ENCODE assay signal across 12 mouse cellular contexts in the genomic region with DNA sequence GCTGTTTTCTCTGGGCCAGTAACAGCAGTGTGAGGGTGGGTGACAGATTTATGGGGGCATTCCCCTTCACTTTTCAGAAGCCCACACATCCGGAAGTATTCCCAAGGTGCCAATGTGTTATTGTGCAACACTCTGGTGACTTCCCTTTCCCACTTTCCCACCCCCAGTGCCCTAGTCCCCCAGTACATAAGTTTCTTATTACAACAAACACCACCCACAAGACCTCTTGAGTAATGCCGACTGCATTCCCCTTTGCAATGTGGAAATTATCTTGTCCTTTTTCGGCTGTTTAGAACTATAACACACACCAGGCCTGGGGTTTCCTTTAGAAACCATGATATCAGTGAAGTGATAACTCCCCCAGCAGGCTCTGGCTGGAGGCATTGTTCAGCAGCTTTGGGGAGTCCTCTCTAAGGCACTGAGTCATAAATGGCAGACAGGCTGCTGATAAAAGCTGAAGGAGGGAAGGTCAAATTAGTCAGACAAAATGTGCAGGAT.
DNase-seq lines count a peak whose midpoint lies in the region; ATAC-seq lines count a peak whose summit lies in the region.
"Had no signal": no experiment of that assay in that cellular context is flagged by ENCODE, and none has a peak within 500 bp of the region (broad histone marks: within the 10 kb centered on the region; RNA-seq: fewer than 3 reads in every experiment).

No protein-coding gene starts in this region.

- H3K9ac ChIP-seq in lung, embryonic 16.5 days (ENCODE audit: low read length): no peak overlapping the region
- H3K9ac ChIP-seq: forebrain, postnatal 0 days; liver, embryonic 12.5 days had no signal

- no peaks in the 10 kb centered on the region for H3K27me3 ChIP-seq in lung, embryonic 16.5 days (ENCODE audit: control insufficient read depth, insufficient read depth, low read depth, low read length)
- H3K27me3 ChIP-seq: liver, embryonic 12.5 days had no signal

- peak; percentile 72 for ATAC-seq in lung, embryonic 16.5 days (ENCODE audit: low read depth)
- ATAC-seq: forebrain, postnatal 0 days; liver, embryonic 12.5 days had no signal

- no peaks in the 10 kb centered on the region for H3K4me1 ChIP-seq in lung, embryonic 16.5 days (replicated peaks; ENCODE audit: control insufficient read depth, insufficient read depth, low read length)

- H3K27ac ChIP-seq in lung, embryonic 16.5 days (ENCODE audit: low read length): no peak overlapping the region; the same call in 1 of the 2 replicates
- H3K27ac ChIP-seq: liver, embryonic 12.5 days had no signal

- WGBS in lung, embryonic 16.5 days: 17% methylated on average over 3 of the region's 3 CpGs

- DNase-seq in lung, postnatal 4 days: no peak
- DNase-seq in adrenal gland, postnatal 14 days: peak; percentile 30
- peak; percentile 58 for DNase-seq in forelimb bud, embryonic 11.5 days (ENCODE audit: low read depth, low spot score)
- peak; percentile 3 for DNase-seq in ovary, postnatal 10 days (ENCODE audit: low spot score)
- DNase-seq in left cerebral cortex, postnatal 36 days (ENCODE audit: low spot score in 2 of 2): no peak
- DNase-seq in spleen, postnatal 36 days (ENCODE audit: low spot score in 2 of 2): no peak
- DNase-seq: cerebellum, adult 9-10 months; forebrain, postnatal 0 days; layer of hippocampus, adult 9-11 months; spleen, adult 18-20 months had no signal

- intact Hi-C loops in left cerebral cortex, postnatal 36 days (cut with DNase I): no loop called here

- H3K4me2 ChIP-seq in lung, embryonic 16.5 days (ENCODE audit: low read depth, low read length): no peak overlapping the region
- H3K4me2 ChIP-seq: liver, embryonic 12.5 days had no signal

- no peaks in the 10 kb centered on the region for H3K36me3 ChIP-seq in lung, embryonic 16.5 days (ENCODE audit: control insufficient read depth, insufficient read depth, low read length)
- H3K36me3 ChIP-seq: liver, embryonic 12.5 days had no signal

- H3K9me3 ChIP-seq in lung, embryonic 16.5 days (ENCODE audit: control insufficient read depth, low read length): no peaks in the 10 kb centered on the region
- H3K9me3 ChIP-seq: liver, embryonic 12.5 days had no signal

- no peak overlapping the region for H3K4me3 ChIP-seq in lung, embryonic 16.5 days (ENCODE audit: low read length)
- H3K4me3 ChIP-seq: liver, embryonic 12.5 days had no signal

Comparison
In these comparisons a context has a peak if more than half of its experiments do, and no peak if none do; other contexts are left out.
1. DNase-seq: peak in adrenal gland, postnatal 14 days (single experiment), forelimb bud, embryonic 11.5 days (single experiment) and ovary, postnatal 10 days (single experiment); none in lung, postnatal 4 days (0 of 2), left cerebral cortex, postnatal 36 days (0 of 2) and spleen, postnatal 36 days (0 of 2).